Mouse (Mus musculus): ENCODE data around the gene Cfap221. TPM values are rescaled to one million over a fixed set of nuclear protein-coding genes. Genes with fewer than 3 reads are reported as not detected.

Cfap221 gene
- total and polyA plus RNA-seq, 2 experiments from 2014 or later, result 0.55 to 0.63 TPM

DNA sequence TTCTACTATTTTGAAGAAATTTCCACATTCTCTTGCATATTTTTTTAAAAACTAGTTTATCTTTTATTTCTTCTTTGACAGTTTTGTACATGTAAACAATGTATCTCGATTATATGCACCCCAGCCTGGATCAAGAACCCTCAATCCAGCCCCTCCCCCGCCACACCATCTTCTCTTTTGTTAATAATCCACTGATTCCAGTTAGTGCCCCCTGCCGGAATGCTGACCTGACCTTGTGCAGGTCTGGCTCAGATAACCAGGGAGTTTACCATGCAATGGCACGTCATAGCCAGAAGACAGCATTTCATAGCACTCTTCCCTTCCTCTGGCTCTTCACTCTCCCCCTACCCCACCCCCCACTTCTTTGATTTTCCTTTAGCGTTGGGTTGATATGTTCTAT, 610 bp upstream of the Cfap221 start:
- Histone ChIP-seq H3K4me1 (ENCODE audit: insufficient read depth, low read length) (0 out of 2 replicates have a peak, but pooled peaks cover 3% of the 10 kb centered on the region), H3K4me3 (ENCODE audit: low read depth, low read length) (peak overlapping the region; percentile 36), H3K9ac (replicated peaks; ENCODE audit: low read length, poor library complexity, severe bottlenecking) (no peak overlapping the region), H3K4me2 (ENCODE audit: low read depth, low read length, poor library complexity, severe bottlenecking) (peak overlapping the region; percentile 73), H3K27me3 (ENCODE audit: insufficient read depth, low read length) (no peaks in the 10 kb centered on the region), H3K9me3 (ENCODE audit: low read length) (no peaks in the 10 kb centered on the region), H3K36me3 (ENCODE audit: insufficient read depth, low read length) (no peaks in the 10 kb centered on the region), H3K27ac (ENCODE audit: low read depth, low read length) (no peak overlapping the region)
- DNase-seq (ENCODE audit: low spot score) (no peak), ATAC-seq (ENCODE audit: low FRiP score) (no peak)
- TF ChIP-seq CTCF (IDR thresholded peaks at IDR 0.05), result no peak
- 22% methylated on average over 5 of the region's 5 CpGs for WGBS

DNA sequence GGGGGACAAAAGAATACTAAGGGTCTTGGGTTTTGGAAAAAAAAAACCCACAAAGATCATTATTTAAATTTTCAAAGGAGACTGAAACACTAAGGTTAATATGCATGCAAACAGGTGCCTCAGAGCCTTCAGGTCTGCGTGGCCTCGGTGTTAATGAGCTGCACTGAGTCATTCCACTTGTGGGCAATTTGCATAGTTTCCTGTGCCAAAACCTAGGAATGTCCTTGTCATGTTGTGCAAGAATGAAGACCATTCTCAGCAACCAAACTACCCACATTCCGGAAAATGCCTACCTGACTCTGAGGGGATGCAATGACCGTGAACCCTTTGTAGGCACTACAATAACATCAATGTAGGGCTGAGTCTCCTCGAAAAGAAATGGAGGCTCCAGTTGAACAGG, 10.5 kb downstream of the Cfap221 start:
- no peaks in the 10 kb centered on the region for H3K36me3 ChIP-seq (ENCODE audit: insufficient read depth, low read length)
- no peaks in the 10 kb centered on the region for H3K4me1 ChIP-seq (ENCODE audit: insufficient read depth, low read length)
- no peaks in the 10 kb centered on the region for H3K27me3 ChIP-seq (ENCODE audit: insufficient read depth, low read length)
- no peak overlapping the region for H3K27ac ChIP-seq (ENCODE audit: low read depth, low read length)
- DNase-seq (ENCODE audit: low spot score) (no peak), ATAC-seq (ENCODE audit: low FRiP score) (no peak)
- WGBS, result 85% methylated on average over 5 of the region's 5 CpGs
- no peak overlapping the region for H3K9ac ChIP-seq (replicated peaks; ENCODE audit: low read length, poor library complexity, severe bottlenecking)
- no peak for TF ChIP-seq CTCF (IDR thresholded peaks at IDR 0.05)
- H3K4me2 ChIP-seq (ENCODE audit: low read depth, low read length, poor library complexity, severe bottlenecking), result no peak overlapping the region
- no peak overlapping the region for H3K4me3 ChIP-seq (ENCODE audit: low read depth, low read length)
- H3K9me3 ChIP-seq (ENCODE audit: low read length), result no peaks in the 10 kb centered on the region

GRCm38 (mm10) chr1:119975141-119975540, 21.9 kb downstream of the Cfap221 start:
- Histone ChIP-seq H3K27ac (ENCODE audit: low read depth, low read length) (no peak overlapping the region), H3K27me3 (ENCODE audit: insufficient read depth, low read length) (no peaks in the 10 kb centered on the region), H3K9ac (replicated peaks; ENCODE audit: low read length, poor library complexity, severe bottlenecking) (no peak overlapping the region), H3K4me1 (ENCODE audit: insufficient read depth, low read length) (no peaks in the 10 kb centered on the region), H3K4me2 (ENCODE audit: low read depth, low read length, poor library complexity, severe bottlenecking) (no peak overlapping the region), H3K9me3 (ENCODE audit: low read length) (no peaks in the 10 kb centered on the region), H3K36me3 (ENCODE audit: insufficient read depth, low read length) (no peaks in the 10 kb centered on the region), H3K4me3 (ENCODE audit: low read depth, low read length) (no peak overlapping the region)
- DNase-seq (ENCODE audit: low spot score) (no peak), ATAC-seq (ENCODE audit: low FRiP score) (no peak)
- no peak for TF ChIP-seq CTCF (IDR thresholded peaks at IDR 0.05)
- 85% methylated on average over 4 of the region's 4 CpGs for WGBS

- 46% methylated on average over 4 of the region's 4 CpGs for WGBS
- ATAC-seq (ENCODE audit: low FRiP score), result no peak
- no peak for TF ChIP-seq CTCF (IDR thresholded peaks at IDR 0.05)
- H3K36me3 ChIP-seq (ENCODE audit: insufficient read depth, low read length), result no peaks in the 10 kb centered on the region
- H3K4me2 ChIP-seq (ENCODE audit: low read depth, low read length, poor library complexity, severe bottlenecking), result no peak overlapping the region
- H3K9me3 ChIP-seq (ENCODE audit: low read length), result no peaks in the 10 kb centered on the region
- no peak overlapping the region for H3K27ac ChIP-seq (ENCODE audit: low read depth, low read length)
- DNase-seq (ENCODE audit: low spot score), result no peak
- no peaks in the 10 kb centered on the region for H3K4me1 ChIP-seq (ENCODE audit: insufficient read depth, low read length)
- H3K27me3 ChIP-seq (ENCODE audit: insufficient read depth, low read length), result no peaks in the 10 kb centered on the region
- no peak overlapping the region for H3K4me3 ChIP-seq (ENCODE audit: low read depth, low read length)
- no peak overlapping the region for H3K9ac ChIP-seq (replicated peaks; ENCODE audit: low read length, poor library complexity, severe bottlenecking)
These were observed 23.9 kb downstream of the Cfap221 start for GRCm38 (mm10) chr1:119973117-119973516.

DNA sequence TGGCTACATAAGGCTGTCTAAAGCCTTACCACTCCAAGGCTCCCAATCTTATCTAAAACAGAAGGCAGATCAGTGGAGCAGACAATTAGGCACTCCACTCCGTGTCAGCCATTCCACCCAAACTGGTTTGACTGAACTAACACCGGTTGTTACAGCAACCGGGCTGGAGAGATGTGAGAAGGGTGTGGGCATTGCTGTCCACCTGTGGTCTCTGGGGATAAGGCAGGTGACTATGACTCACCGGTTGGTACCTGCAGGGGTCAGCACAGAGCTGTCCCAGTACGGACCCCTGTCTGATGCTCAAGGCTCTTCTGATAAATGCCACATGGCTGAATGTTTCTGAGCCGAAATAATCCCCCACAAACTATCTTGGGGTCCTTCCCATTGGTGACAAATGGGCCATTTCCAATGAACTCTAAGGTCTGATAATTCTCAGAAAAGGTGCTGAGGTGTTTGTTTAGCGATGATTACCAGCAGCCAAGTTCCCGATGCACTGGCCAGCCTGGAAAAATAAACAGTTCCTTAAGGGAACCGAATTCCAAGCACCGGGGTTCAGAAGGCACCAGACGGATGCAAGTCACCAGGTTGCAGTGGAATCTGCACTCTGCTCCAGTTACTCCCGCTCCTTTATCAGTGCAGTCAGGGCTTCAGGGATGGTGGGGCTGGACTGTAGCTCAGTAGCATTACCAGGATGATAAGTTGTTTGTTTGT, 31.1 kb downstream of the Cfap221 start:
- H3K9ac ChIP-seq (replicated peaks; ENCODE audit: low read length, poor library complexity, severe bottlenecking), result no peak overlapping the region
- DNase-seq (ENCODE audit: low spot score) (no peak), ATAC-seq (ENCODE audit: low FRiP score) (no peak)
- no peak for TF ChIP-seq CTCF (IDR thresholded peaks at IDR 0.05)
- no peaks in the 10 kb centered on the region for H3K36me3 ChIP-seq (ENCODE audit: insufficient read depth, low read length)
- no peaks in the 10 kb centered on the region for H3K9me3 ChIP-seq (ENCODE audit: low read length)
- no peak overlapping the region for H3K27ac ChIP-seq (ENCODE audit: low read depth, low read length)
- no peak overlapping the region for H3K4me2 ChIP-seq (ENCODE audit: low read depth, low read length, poor library complexity, severe bottlenecking)
- no peaks in the 10 kb centered on the region for H3K4me1 ChIP-seq (ENCODE audit: insufficient read depth, low read length)
- WGBS, result 60% methylated on average over 12 of the region's 12 CpGs
- H3K4me3 ChIP-seq (ENCODE audit: low read depth, low read length), result no peak overlapping the region
- H3K27me3 ChIP-seq (ENCODE audit: insufficient read depth, low read length), result no peaks in the 10 kb centered on the region

DNA sequence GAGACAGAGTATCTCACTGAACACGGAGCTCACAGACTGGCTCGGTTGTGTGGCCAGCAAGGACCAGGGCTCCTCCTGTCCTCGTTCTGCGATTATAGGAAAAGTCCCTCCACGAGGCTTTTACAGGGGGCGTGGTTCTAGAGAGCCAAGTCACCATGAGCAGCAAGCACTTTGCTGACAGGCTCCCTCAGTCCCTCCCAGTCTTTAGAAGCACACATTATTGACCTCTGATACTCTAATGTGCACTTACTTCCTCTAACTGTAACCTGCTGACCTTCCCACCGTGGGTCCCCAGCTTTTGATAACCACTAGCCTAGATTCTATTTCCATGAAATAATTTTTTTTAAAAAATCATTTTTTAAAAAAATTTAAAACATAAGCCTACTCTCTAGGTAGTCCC, 37.1 kb downstream of the Cfap221 start:
- Histone ChIP-seq H3K4me3 (ENCODE audit: low read depth, low read length) (no peak overlapping the region), H3K36me3 (ENCODE audit: insufficient read depth, low read length) (no peaks in the 10 kb centered on the region), H3K9me3 (ENCODE audit: low read length) (no peaks in the 10 kb centered on the region), H3K27me3 (ENCODE audit: insufficient read depth, low read length) (no peaks in the 10 kb centered on the region), H3K27ac (ENCODE audit: low read depth, low read length) (no peak overlapping the region), H3K4me2 (ENCODE audit: low read depth, low read length, poor library complexity, severe bottlenecking) (no peak overlapping the region), H3K9ac (replicated peaks; ENCODE audit: low read length, poor library complexity, severe bottlenecking) (no peak overlapping the region), H3K4me1 (ENCODE audit: insufficient read depth, low read length) (no peaks in the 10 kb centered on the region)
- ATAC-seq (ENCODE audit: low FRiP score) (no peak), DNase-seq (ENCODE audit: low spot score) (no peak)
- 73% methylated on average over 7 of the region's 7 CpGs for WGBS
- no peak for TF ChIP-seq CTCF (IDR thresholded peaks at IDR 0.05)
